Mouse (Mus musculus) liver, embryonic 14.5 days (tissue): ENCODE data around the gene Flcn.

ENCODE experiments used
- CTCF ChIP-seq: IDR thresholded peaks from 2 replicates; pipeline ENCODE4 v1.5.1; 2016; ENCODE audit warnings: antibody characterized with exemption, low read depth, control low read depth
- EP300 ChIP-seq: IDR thresholded peaks from 2 replicates; pipeline ENCODE4 v1.6.1; 2016; ENCODE audit warnings: antibody characterized with exemption, low read depth

GRCm38 (mm10) chr11:59805256-59805655, 4.6 kb downstream of the Flcn start:
- TF ChIP-seq CTCF: no peak
- no peak for TF ChIP-seq EP300
